Mouse (Mus musculus): Measurements from ENCODE around the gene Zc3h4.
"Not testable (repeated sequence)": the region's sequence is repeated elsewhere in the genome, so short reads cannot be mapped to it uniquely, and the experiment has no call there.

Gene Zc3h4

DNA sequence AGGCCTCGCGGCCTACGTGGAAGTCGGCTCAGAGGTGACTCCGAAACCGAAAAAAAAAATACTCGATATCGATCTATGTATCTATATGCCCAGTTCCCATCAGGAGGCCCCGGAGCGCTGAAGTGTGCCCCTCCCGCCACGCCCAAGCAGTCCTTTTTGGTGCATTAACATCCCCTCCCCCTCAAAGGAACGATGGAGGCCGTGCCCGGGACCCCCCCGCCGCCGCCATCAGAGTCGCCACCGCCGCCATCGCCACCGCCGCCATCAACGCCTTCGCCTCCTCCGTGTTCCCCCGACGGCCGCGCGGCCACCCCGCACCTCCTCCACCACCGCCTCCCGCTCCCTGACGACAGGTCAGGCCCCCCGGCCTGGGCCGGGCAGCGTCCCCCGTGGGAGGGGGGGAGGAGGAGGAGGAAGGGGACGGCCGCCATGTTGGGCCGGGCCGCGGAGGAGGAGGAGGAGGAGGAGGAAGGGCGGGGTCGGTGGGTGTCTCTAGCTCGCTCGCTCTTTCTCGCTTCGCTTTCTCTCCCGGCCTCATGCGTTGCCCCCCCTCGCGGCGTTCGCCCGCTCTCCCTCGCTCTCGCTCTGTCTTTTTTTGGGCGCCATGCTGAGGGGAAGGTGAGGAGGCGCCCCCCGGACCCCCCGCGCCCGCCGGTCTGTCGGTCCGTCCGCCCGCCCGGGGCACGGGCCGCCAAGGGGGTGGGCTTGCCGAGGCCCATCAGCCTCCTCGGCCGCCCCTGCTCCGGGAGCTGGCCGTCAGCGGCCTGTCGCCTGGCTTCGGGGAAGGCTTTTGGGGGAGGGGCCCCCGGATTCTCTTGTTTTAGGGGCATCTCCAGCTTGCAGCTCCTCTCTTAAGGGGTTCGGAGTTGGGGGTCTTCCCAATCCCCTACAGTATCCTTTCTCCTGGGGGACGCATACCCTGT, at the start of gene Zc3h4:
Gene Zc3h4, plus strand, starts transcription at position 222 of the 923 bp plus-strand sequence.
- DNase-seq (ENCODE audit: low spot score in 2 of 2): peak; percentile 72 to 80

DNA sequence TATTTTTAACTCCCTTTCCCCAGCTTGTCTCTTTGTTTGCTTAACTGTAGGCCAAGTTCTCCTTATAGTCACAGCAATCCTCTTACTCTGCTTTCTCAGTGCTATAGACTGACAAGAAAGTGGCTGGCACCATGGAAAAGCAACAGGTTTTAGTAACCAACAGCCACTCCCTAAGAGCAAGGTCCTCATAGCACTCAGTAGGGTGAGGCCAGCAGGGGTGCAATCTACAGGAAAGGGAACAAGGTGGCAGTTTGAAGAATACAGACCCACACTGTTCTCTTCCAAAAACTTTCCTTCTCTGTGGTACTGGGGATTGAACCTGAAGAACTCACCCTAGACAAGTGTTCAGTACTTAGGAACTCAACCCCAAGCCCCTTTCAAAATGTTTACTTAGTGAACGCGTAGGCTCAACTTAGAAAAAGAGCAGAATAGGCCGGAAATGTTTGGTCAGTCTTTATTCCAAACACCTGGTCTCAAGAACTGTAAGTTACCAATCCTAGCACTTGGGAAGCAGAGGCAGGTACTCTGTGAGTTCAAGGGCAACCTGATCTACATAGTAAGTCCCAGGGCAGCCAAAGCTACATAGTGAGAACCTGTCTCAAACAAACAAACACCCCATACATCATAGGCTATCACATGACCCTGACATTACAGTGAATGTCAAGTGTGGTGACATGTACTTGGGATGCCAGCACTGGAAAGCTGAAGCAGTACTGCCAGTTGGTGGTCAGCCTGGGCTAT, 44.7 kb upstream of the Zc3h4 start:
- no peak for DNase-seq (ENCODE audit: low spot score in 2 of 2)

DNA sequence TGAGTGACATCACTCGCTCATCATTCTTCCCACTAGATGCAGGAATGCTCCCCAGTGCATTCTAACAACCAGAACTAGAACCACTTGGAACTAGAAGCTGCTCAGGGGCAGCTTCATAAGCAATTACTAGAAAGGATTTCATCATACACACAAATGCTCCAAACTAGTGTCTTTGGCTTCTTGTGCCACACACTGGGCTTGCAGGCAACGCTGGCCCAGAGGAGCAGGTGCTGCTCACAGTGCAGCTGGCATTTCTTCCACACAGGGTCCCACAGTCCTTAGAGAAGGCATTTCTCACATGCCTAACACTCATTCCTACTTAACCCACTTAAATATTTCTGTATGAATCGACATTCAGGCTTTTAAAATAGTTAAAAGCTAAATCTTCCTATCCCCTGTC, 43.1 kb upstream of the Zc3h4 start:
- DNase-seq (ENCODE audit: low spot score in 2 of 2): no peak

DNA sequence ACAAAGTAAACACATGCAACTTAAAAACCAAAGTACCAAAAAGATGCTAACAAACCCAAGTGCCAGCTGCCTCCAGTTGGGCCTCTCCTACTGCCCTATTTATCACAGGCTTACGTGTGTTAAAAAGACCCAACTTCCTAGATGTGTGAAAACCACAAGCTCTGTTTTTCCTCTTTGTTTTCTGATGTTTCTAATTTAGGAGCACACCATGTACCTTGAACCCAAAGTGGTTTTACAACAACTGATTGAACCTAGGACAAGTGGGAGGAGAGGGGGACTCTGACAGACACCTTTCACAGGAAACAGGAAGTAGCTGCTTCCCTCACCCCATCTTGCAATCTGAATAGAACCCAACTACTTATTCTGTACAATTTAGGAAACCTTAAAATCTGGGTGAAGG, 36.4 kb upstream of the Zc3h4 start:
- no peak for DNase-seq (ENCODE audit: low spot score in 2 of 2)

DNA sequence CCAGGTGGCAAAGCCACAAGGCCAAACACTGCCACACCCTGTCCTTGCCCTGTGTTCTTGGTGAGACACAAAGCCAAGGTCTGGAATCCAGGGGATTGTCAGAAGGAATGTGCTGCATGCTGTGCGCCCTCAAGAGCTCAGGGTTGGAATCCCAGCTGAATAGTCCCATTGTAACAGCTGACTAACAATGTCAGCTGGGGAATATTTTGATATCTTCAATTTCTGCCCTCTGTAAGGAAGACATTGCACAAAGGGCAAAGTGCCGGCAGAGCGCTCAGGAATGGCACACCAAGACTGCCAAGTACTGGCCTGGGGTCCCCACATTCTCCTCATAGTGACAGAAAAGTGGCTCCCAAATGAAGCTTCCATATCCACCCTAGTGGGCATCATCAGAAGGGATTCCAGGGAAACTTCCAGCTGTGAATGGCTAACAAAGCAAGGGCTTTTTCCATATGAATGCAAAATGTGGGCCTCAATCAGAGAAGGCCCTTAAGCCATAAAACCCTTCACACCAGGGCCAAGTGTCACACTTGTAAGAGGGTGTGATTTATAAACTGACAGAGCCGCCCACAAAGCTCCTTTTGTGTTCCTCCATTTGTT, 35.7 kb upstream of the Zc3h4 start:
- no peak for DNase-seq (ENCODE audit: low spot score in 2 of 2)

DNA sequence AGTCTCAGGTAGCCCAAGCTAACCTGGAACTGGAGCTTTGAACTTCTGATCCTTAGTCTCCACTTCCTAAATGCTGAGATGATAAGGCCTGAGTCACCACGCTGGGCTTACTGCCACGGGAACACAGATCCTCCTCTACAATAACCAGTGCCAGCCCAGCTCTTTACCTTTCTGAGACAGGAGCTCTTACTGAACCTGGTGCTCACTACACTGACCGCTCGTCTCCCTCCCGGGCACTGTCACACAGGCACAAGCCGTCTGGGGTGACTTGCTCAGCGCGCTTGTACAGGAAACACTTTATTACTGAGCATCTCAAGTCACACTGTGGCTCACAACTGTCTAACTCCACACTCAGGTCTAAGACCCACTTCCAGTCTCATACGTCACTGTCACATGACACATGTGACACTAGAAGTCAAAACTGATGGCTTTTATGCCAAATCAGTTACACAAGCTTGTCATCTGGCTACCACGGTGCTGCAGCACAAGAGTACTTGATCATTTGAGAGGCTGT, 34.5 kb upstream of the Zc3h4 start:
- no peak for DNase-seq (ENCODE audit: low spot score in 2 of 2)

GRCm38 (mm10) chr7:16366669-16367068, 34.0 kb upstream of the Zc3h4 start:
- no peak for DNase-seq (ENCODE audit: low spot score in 2 of 2)

- DNase-seq (ENCODE audit: low spot score in 2 of 2): no peak
Measured at GRCm38 (mm10) chr7:16368835-16369234, 31.9 kb upstream of the Zc3h4 start.

DNA sequence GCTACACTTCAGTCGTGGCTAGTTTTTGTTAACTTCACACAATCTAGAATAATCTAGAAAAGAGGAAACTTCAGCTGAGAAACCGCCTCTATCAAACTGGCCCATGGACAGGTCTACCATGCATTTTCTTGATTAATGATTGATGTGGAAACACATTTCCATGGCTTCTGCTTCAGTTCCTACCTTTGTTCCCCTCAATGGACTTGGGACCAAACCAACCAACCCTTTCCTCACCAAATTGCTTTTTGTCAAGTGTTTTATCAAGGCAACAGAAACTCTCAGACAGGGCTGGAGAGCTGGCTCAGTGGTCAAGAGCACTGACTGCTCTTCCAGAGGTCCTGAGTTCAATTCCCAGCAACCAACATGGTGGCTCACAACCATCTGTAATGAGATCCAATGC, 30.1 kb upstream of the Zc3h4 start:
- DNase-seq (ENCODE audit: low spot score in 2 of 2): no peak

GRCm38 (mm10) chr7:16373719-16374118, 27.0 kb upstream of the Zc3h4 start:
- DNase-seq (ENCODE audit: low spot score in 2 of 2): no peak

DNA sequence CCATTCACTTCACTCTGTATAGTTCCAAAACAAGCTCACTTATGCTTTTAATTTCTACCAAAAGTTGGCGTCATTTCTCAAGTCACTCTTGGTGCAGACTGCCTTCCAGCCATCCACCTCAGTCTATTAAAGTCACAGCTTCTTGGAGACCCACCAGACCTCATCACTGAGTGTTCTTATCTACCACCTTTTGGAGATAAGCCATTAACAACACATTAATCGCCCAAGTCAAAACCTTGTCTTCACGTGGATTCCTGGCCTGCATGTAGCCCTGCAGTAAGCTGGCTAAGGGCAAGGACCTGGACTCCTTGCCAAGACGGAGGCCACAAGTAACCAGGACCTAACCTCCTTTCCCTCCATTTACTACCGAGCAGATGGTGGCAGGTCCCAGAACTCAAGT, 25.7 kb upstream of the Zc3h4 start:
- DNase-seq (ENCODE audit: low spot score in 2 of 2): no peak

DNA sequence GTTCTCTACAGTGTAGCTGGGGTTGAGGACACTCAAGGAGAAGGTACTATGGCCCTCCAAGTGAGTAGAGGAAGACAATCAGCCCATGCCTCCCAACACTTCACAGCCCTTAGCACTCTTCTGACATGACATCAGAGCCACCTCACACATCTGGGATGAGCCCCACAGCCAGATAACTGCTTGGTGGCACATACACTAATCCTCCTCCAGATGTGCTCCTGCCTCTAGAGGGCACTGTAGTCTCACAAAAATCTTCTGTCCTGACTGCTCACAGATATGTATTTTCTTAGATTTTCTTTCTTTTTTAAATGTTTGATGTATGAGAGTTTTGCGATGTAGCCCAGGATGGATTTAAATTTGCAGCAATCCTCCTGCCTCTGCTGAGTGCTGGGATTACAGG, 24.2 kb upstream of the Zc3h4 start:
- no peak for DNase-seq (ENCODE audit: low spot score in 2 of 2)

GRCm38 (mm10) chr7:16387160-16388041, 13.3 kb upstream of the Zc3h4 start, which contains the start of gene Sae1:
TSS of gene Sae1 (minus strand) at chr7:16387806.
- peak; percentile 94 to 95 for DNase-seq (ENCODE audit: low spot score in 2 of 2)

GRCm38 (mm10) chr7:16389942-16390341, 10.8 kb upstream of the Zc3h4 start:
- not testable (repeated sequence) for DNase-seq (ENCODE audit: low spot score in 2 of 2)

DNA sequence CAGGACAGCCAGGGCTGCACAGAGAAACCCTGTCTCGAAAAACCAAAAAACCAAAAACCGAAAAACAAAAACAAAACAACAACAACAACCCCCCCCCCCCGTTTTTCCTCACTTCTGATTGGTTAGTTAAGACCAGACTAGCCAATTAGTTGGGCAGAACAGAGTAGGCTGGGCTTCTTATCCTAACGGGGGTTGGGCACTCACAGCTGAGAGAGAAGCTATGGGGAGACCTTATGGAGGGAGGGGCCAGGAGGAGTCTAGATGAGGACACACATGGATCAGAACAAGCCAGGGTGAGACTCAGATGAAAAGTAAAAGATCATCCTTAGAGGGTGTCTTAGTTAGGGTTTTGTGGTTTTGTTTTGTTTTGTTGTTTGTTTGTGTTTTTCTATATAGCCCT, 7.8 kb upstream of the Zc3h4 start:
- no peak for DNase-seq (ENCODE audit: low spot score in 2 of 2)

GRCm38 (mm10) chr7:16395944-16396343, 4.8 kb upstream of the Zc3h4 start:
- no peak for DNase-seq (ENCODE audit: low spot score in 2 of 2)

- no peak for DNase-seq (ENCODE audit: low spot score in 2 of 2)
Measured at GRCm38 (mm10) chr7:16397465-16397864, 3.2 kb upstream of the Zc3h4 start.

GRCm38 (mm10) chr7:16398387-16399050, 2.2 kb upstream of the Zc3h4 start:
- no peak for DNase-seq (ENCODE audit: low spot score in 2 of 2)

DNA sequence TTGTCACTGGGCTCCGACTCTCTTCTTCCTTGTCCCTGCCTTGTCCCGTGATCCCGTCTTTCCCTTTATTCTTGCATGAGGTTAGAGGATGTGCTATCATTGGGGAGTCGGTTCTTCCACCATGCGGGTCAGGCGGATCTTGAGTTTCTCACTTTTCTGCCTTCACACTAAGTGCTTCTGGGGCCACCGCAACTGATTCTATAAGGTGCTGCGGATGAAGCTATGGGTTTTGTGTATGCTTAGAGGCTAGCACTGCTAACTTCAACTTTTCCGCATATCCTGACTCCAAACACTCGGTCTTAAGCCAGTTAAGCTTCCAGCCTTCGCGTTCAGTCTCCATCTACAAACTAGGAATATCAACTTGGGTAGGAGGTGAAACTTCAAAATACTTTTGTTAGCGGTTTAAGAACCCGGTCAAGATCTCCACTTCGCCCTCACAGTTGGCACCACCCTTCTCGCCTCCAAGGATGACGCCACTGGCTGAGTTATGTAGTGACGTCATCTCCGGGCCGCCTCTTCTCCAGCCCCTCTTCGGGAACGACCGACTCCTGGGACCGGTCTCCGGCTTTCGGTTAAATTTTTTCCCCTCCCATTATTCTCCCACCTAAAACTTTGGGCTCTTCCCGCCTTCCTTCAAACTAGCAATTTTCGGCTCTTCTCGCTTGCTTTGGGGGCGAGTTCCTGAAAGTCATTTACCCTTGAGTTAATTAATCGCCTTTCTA, 1.5 kb upstream of the Zc3h4 start:
- peak; percentile 88 for DNase-seq (ENCODE audit: low spot score in 2 of 2)

All from frontal cortex, postnatal 14 days (tissue).